Mouse (Mus musculus) retina, postnatal 1 day (tissue): ENCODE data around the gene Zfp651.

Experiments used
- DNase-seq: peaks from one replicate; pipeline ENCODE4 v3.0.0-alpha.2; 2012

The Zfp651 gene

DNA sequence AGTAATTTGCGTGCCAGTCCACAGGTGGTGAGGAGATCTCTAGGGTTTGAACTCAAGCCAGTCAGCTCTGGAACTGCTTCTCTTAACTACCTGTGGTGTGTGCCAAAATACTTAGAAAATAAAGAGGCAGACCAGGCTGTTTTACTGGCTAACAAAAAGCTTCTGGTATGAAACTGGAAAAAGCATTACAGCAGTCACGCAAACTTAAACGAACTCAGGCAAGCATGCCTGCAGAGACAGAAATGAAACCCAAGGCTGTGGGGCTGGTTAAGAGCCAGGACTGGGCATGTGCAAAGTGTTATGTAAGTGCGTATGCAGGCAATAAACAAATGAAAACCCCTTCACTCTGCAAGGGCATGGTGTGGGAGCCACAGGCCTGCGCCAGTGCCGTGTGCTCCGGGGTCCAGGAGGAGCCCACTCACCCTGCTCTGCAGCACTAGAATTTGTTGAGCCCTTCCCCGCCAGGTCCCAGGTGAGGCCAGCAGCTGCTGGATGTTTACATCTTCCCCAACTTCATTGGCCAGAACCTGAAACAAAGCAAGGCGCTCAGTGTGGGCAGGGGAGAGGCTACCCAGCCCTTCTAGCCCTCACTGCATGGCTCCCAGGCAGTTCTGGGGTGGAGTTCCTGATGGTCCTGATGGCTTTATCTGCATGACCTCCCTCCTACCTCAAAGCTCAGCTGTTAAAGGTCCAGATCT lies 60.1 kb downstream of the Zfp651 start:
- no peak for DNase-seq

- no peak for DNase-seq
Measured at GRCm38 (mm10) chr9:121819771-121820471, 60.8 kb downstream of the Zfp651 start.

DNA sequence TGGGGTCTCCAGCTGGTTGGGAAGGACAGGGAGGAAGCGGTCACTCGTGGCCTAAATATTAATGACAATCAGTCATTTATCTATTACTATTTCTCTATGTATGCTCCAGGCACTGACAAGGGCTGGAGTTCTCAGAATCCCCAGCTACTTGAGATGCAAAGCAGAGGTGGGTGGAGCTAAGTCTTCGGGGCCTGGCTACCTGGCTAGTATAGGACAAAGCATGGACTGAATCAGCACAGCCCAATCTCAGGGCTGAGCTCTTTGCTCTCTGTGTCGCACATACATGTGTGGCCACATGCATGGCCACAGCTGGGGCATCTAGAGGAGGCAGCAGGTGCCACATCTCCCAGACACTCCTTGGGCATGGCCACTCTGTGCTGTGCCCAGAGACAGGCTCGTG lies 61.6 kb downstream of the Zfp651 start:
- no peak for DNase-seq
